Mouse (Mus musculus) left cerebral cortex, adult 2 months (tissue): Measurements from ENCODE around the gene Rdh5. TPM values are rescaled to one million over a fixed set of nuclear protein-coding genes. Genes with fewer than 3 reads are reported as not detected.
A peak's percentile ranks its signal among the peaks of the same experiment; 100 is the strongest.

Experiments
- DNase-seq, 2 experiments: peaks; one replicate each; pipeline ENCODE4 v3.0.0; 2021 to 2022; ENCODE audit warnings: low spot score in 2 of 2, mixed read lengths in 1 of 2; ENCODE audit errors: extremely low spot score in 1 of 2
- H3K27ac ChIP-seq: fragments of 200-600 bp; 2 replicates; pipeline ENCODE4 v1.8.1; 2022
- H3K4me3 ChIP-seq: fragments of 200-600 bp; 2 replicates; pipeline ENCODE4 v1.8.1; 2022
- CTCF ChIP-seq: fragments of 200-600 bp; IDR thresholded peaks from 2 replicates; pipeline ENCODE4 v1.8.1; 2022; ENCODE audit warnings: antibody characterized with exemption, mild to moderate bottlenecking, moderate library complexity
- intact Hi-C: fragments of 180-260 bp; cut with DNase I; formaldehyde crosslinking; loops from one replicate; pipeline ENCODE4 v1.15.1; 2025
- total RNA-seq, 2 experiments: library from RNA; stranded (reverse); gene quantifications; 2 replicates each; pipeline ENCODE4 v1.2.3; 2021

Gene Rdh5
- total RNA-seq, 2 experiments from 2014 or later = 6.5 to 7.4 TPM

GRCm38 (mm10) chr10:128878811-128879210, 43.9 kb downstream of the Rdh5 start:
- no peak overlapping the region for H3K27ac ChIP-seq
- intact Hi-C loops = no loop called here
- no peak for DNase-seq
- H3K4me3 ChIP-seq = no peak overlapping the region
- TF ChIP-seq CTCF = no peak

GRCm38 (mm10) chr10:128878291-128878690, 44.4 kb downstream of the Rdh5 start:
- no peak overlapping the region for H3K4me3 ChIP-seq
- no peak for DNase-seq
- no peak overlapping the region for H3K27ac ChIP-seq
- intact Hi-C loops = no loop called here
- no peak for TF ChIP-seq CTCF

- no peak for TF ChIP-seq CTCF
- intact Hi-C loops = no loop called here
- Histone ChIP-seq H3K4me3 (no peak overlapping the region), H3K27ac (no peak overlapping the region)
- no peak for DNase-seq
Measured at GRCm38 (mm10) chr10:128870341-128870740, 52.3 kb downstream of the Rdh5 start.

- no peak for DNase-seq
- no peak for TF ChIP-seq CTCF
- Histone ChIP-seq H3K27ac (no peak overlapping the region), H3K4me3 (no peak overlapping the region)
- intact Hi-C loops = no loop called here
Measured at GRCm38 (mm10) chr10:128866518-128866917, 56.2 kb downstream of the Rdh5 start.

GRCm38 (mm10) chr10:128866042-128866441, 56.6 kb downstream of the Rdh5 start:
- DNase-seq = no peak

More at GRCm38 (mm10) chr10:128866042-128866441, 56.6 kb downstream of the Rdh5 start:
- Histone ChIP-seq H3K4me3 (no peak overlapping the region), H3K27ac (no peak overlapping the region)
- TF ChIP-seq CTCF = peak; percentile 40
- intact Hi-C loops = no loop called here

Other genes with a start within 250 kb of the Rdh5 start
- 10 to 100 TPM; 11.3 to 12.3 TPM for gene Suox, start 248.8 kb downstream of the Rdh5 start, total RNA-seq
- 100 to 1,000 TPM; 123 to 132 TPM for gene Rab5b, start 226.6 kb downstream of the Rdh5 start, total RNA-seq
- gene Pmel, start 218.7 kb downstream of the Rdh5 start, total RNA-seq = under 1 TPM; 0.36 to 0.75 TPM
- 1 to 10 TPM; 2.2 to 2.6 TPM for gene Cdk2, start 217.9 kb downstream of the Rdh5 start, total RNA-seq
- 1 to 10 TPM; 7.4 to 7.9 TPM for gene Dgka, start 178.0 kb downstream of the Rdh5 start, total RNA-seq
- gene Pym1, start 175.0 kb downstream of the Rdh5 start, total RNA-seq = 10 to 100 TPM; 27.1 to 27.8 TPM
- gene Mmp19, start 132.0 kb downstream of the Rdh5 start, total RNA-seq = under 1 TPM; 0.48 to 0.63 TPM
- 10 to 100 TPM; 62.3 TPM for gene Dnajc14, start 118.8 kb downstream of the Rdh5 start, total RNA-seq
- 10 to 100 TPM in 1 of 2 experiments, 1 to 10 TPM in 1; 7.9 to 10.3 TPM for gene Tmem198b, start 118.5 kb downstream of the Rdh5 start, total RNA-seq
- gene Sarnp, start 105.6 kb downstream of the Rdh5 start, total RNA-seq = 10 to 100 TPM; 33.0 to 33.6 TPM
- gene Ormdl2, start 101.2 kb downstream of the Rdh5 start, total RNA-seq = 1 to 10 TPM; 7.9 to 9.0 TPM
- gene Gdf11, start 31.2 kb downstream of the Rdh5 start, total RNA-seq = 10 to 100 TPM; 13.1 to 15.3 TPM
- gene Cd63, start 21.9 kb downstream of the Rdh5 start, total RNA-seq = 10 to 100 TPM; 63.7 to 73.3 TPM
- gene Bloc1s1, start 1.1 kb upstream of the Rdh5 start, total RNA-seq = 10 to 100 TPM; 78.8 to 80.8 TPM
- 10 to 100 TPM; 13.2 to 16.3 TPM for gene Itga7, start 10.9 kb upstream of the Rdh5 start, total RNA-seq
- not detected for gene Mettl7b, start 38.1 kb upstream of the Rdh5 start, total RNA-seq
- gene Olfr9, start 66.5 kb upstream of the Rdh5 start, total RNA-seq = not detected
- not detected for gene Olfr763, start 87.9 kb upstream of the Rdh5 start, total RNA-seq
- not detected for gene Olfr764-ps1, start 117.0 kb upstream of the Rdh5 start, total RNA-seq
- not detected for gene Olfr765, start 127.1 kb upstream of the Rdh5 start, total RNA-seq
- gene Olfr766-ps1, start 146.1 kb upstream of the Rdh5 start, total RNA-seq = not detected
- gene Olfr767, start 160.0 kb upstream of the Rdh5 start, total RNA-seq = not detected
- gene Olfr768, start 176.5 kb upstream of the Rdh5 start, total RNA-seq = not detected
- not detected for gene Olfr769, start 195.0 kb upstream of the Rdh5 start, total RNA-seq
- gene Olfr770, start 216.1 kb upstream of the Rdh5 start, total RNA-seq = not detected
- not detected for gene Olfr771, start 241.9 kb upstream of the Rdh5 start, total RNA-seq